Mouse (Mus musculus) lung, postnatal 14 days (tissue): ENCODE results near the gene Grrp1.
A peak's percentile ranks its signal among the peaks of the same experiment; 100 is the strongest.

Experiments
- DNase-seq: peaks from one replicate; pipeline ENCODE4 v3.0.0; 2021

Gene Grrp1

DNA sequence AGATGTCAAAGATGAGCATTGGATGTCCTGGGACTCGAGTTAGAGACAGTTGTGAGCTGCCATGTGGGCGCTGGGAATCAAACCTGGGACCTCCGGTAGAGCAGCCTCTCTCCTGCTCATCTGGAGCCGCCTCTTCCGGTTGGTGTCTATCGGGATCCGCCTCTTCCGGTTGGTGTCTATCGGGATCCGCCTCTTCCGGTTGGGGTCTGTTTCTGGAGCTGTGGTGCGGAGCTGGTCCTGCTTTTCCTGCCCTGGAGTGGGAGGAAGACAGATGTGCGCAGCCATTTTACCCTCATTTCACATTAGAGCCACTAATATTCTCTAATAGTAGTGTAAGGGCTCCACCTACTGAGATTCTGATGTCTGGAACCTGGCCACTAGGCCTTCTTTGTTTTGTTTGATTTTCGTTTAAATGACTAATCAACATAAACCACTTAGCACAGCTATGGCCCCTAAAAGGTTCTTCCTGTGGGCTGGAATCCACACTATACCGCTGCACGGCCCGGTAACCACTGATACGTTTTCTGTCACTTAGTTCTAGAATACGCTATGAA, 14.3 kb upstream of the Grrp1 start:
- DNase-seq = no peak

DNA sequence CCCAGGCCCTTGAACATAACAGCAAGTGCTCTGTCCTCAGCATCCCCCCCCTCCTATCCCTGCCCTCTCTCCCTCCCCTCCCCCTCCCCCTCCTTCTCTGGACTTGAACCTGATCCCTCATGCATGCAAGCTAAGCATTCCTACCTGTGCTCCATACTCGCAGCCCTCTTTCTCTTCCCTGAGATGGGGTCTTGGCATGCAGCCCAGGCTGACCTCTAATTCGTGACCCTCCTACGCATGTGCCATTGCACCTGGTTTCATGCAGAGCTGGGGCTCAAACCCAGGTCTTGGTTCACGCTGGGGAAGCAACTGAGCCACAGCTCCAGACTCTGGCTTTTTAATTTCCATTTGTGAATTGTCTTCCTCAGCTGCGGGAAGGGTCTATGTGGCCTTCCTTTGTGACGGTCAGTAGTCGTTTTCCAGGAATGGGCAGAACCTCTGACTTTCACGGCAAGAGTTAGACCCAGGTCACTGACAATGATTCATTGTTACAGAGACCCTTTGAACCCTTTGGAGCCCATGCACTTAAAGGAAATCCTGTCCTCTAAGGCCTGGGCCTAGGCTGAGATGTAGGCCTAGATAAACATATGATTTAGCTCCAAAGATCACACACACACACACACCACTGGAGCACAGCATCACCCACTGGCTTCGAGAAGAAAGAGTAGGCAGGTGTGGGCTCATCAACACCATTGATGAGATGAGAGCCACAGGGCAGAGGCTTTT, 12.1 kb upstream of the Grrp1 start:
- no peak for DNase-seq

DNA sequence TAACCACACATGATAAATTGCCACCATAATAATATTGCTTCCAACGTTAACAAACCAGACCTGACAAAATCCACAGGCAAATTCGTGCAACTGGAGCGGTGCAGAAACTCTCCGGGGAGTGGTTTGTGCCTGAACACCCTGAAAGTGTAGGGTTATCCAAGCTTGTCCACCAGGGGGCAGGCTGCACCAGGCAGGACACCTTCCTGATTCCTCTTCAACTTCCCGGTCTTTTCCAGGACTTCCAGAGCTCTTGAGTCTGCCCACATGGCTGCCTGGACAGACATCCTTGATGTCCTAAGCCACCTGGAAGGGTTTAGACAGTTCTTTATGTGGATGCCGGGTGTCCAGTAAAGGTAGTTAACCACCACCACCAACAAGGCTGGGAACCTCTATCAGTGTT, 9.3 kb upstream of the Grrp1 start:
- peak; percentile 83 for DNase-seq

DNA sequence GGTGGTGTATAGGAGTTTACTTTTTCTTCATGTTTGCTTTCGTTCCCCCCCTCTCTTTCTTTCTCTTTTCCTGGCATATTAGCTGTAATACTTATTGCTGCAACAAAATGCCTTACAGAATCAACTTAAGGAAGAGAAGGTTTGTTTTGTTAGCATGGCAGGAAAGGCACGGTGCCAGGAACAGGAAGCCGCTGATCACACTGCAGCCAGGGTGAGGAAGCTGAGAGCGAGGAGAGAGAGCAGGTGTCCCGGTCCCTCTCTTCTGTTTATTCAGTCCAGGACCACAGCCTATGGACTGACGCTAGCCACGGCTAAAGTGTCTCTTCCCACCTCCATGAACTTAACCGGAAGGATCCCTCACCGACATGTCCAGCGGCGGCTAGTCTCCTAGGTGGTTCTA, 4.4 kb upstream of the Grrp1 start:
- peak; percentile 56 for DNase-seq

DNA sequence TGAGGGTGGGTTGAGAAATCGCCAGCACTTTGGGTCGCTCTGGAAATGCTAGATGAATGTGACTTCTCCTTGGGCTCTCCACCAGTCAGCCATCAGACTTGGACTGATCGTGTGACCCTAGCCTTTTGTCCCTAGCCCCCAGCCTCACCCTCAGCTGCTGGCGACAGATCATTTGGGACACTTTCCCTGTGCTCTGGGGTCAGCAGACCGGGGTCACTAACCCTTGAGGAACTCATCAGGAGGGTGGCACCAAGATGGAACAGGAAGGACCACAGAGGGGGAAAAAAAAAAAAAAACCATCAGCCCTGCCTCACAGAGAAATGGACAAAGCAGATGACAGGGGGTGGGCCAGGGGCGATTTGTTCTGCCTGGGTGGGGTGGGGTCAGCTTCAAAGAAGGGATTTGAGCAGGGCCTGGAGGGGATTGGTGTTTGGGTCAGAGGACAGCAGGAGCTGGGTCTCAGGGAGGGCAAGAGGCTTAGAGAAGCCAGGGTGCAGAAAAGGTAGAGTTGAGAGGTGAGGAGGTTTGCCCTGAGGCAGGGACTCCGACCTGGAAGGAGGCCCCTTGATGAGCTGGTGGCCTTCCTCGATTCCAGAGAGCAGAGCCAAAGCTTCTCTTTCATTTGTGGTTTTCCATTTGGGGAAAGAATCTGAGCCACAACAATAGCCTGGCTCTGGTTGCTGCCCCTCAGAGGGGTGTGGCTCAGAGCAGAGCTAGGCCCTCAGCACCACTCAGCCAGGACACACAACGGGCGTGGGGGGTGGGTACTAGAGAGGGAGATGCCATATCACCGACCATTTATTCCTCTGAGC, 3.5 kb upstream of the Grrp1 start:
- DNase-seq = peak; percentile 11

DNA sequence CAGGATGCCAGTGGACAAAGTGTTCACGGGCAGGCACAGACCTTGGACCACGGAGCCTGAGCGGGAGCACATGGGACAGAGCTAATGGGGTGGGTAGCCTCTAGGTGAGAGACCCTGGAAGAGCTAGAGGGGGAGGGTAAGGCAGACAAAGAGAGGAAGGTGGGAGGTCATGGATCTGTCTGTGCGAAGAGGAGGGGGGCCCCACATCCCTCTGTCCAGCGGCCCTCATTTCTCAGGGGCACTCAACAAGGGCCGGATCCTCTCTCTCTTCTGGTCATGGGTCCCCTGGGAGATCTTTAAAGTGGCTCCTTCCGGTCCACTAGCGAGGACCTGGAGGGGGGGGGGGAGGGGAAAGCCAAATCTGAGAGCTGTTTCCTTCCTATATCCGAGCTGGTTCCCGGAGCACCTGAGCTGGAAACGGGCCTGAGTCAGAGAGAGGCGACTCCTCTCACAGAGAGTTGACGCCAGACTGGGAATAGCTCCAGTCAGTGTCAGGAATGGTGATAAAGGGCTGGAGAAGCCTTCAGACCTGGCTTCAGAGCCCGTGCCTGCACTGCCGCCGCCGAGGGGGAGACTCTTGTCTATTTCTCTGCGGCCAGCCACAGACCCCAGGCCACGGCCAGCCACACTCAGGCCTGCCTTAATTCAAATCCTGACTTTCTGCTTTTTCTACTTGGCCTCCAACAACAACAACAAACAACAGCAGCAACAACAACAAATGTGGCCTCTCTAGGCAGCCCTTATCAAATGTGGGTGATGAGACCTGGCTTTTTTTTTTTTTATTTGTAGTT, 2.7 kb upstream of the Grrp1 start:
- DNase-seq = no peak

DNA sequence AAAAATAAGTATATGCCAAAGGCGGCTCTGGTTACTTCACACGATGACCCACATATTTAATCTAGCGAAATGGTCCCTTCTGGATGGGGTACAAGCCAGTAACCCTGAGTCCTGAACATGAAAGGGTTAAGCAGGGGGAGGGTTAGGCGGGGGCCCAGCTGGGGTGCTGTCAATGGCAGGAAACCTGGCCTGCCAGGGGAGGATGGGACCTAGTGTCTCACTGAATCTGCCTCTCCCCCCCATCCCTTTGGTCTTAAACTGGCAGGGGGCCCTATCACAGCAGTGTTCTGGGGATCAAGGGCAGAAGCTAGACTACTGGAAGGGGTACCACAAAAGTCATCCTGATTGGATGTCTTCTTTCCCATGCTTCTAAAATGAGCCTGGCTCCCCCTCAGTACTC, 1.9 kb upstream of the Grrp1 start:
- DNase-seq = peak; percentile 15

DNA sequence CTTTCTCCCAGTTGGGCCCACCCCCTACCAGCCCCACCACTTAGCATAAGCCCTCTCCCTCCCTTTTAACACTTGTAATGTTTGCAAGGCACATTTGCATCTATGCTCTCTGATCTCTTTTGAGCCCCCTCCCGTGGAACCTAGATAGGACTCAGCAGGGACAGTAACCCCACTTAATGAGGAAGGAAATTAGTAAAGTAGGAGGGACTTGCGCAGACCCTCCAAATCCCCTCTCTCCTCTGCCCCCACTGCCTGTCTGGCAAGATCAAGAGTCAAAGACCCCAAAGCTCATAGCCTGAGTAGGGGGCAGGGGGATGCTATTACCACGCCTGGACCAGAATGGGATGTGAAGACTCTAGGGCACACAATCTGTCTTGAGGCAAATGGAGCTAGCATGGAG, 929 bp upstream of the Grrp1 start:
- no peak for DNase-seq

DNA sequence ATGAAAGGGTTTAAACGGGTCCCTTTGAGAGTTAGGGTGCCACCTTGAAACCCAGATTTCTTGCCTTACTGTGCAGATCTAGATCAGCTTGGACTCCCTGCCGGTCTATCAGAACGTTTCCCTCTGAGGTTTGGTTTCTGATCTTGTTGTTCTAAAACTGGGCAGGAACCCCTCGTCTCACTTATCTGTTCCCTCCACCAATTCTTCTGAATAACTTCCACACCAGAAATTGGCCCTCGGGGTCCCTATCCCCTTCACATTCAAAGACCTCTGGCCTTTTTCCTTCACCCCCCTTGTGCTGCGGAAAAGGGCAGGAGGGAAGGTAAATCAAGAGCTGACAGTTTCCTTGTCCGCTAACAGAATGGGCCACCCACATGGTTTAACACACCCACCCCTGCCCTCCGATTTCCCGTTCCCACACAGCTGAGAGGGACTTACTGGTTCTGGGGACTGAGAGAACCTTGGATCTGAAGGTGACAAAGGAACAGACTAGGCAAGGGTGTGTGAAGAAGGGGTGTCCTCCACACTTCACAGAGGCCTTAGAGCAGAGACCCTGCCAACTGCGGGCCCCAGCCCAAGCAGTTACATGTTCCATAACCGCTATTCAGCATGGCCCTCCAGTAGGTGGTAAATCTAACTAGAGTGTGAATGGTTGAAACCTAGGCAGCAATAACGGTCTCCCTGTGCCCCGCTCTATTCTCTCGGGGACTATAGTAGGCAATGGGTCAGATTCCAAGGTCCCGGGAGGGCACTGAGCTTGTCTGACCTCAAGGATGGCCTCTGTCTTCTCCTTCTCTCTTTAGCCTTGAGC, 790 bp downstream of the Grrp1 start:
- DNase-seq = no peak

DNA sequence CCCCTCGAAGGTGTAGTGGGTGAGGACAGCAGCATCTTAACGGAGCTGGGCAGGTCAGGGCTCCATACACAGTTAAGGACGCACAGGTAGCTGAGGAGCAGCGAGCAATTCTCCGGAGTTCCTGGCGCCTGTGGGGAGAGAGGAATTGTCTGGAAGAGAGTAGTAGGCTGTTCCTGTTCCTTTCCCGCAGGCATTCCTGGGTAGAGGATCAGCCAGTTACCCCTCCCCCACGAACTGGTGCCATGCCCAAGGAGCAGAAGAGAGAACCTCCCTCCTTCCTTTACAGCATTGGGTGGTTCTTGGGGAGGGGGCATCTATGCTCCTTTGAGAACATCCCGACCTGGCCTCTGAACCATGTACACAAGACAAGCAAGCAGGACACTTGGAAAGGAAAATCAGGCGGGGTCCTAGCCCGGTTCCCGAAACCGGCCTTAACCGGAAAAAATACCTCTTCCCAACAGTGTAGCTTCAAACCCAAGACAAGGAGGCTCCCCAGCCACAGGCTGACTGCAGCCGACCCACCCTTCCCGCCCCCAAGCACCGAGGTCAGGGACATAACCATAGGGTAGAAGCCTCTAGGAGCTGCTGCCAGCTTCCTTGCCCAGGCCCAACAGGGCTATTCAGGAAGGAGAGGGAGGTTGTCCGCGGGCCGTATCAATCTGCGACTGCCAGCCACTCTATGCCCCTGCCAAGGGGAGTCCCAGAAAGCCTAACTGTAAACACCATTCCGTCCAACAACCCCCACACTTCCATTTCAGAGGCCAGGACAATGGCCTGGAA, 1.6 kb downstream of the Grrp1 start:
- no peak for DNase-seq

DNA sequence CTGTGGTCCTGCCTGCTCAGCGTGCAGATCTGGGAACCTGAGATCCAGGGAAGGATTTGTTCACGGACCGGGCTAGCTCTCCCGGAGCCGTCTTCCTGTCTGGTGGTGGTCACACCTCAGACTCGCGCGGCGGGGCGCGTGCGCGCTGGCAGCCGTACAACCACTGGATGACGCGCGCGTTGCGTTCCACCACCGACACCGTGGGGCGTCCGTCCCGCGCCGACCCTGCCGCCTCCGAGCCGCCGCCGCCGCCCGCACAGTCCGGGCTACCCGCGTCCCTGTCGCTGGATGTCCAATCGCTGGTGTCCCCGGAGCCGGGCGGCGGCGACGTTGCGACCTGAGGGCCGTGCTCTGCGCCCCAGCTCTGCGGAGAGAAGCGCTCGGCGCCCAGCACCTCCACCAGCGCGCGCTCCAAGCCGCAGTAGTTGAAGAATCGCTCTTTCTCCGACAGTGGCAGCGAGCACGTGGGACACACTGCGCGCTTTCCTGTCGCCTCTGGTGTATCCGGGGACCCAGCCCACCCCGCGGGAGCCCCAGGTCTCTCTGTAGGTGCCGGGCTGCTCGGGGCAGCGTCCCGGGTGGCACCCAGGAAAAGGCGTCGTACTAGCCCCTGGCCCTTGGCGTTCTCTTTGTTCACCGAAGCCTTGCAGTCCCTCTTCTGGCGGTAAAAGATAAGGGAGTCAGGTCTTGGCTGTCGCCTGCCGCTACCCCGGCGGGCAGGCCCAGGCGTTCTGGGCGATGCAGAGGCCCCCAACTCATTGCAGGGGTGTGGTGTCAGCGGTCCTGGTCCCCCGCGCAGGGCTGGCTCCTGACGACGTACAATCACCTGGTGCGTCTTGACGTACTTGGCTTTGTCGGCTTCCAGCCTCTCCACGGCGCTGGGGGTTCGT, 2.4 kb downstream of the Grrp1 start:
- DNase-seq = no peak

DNA sequence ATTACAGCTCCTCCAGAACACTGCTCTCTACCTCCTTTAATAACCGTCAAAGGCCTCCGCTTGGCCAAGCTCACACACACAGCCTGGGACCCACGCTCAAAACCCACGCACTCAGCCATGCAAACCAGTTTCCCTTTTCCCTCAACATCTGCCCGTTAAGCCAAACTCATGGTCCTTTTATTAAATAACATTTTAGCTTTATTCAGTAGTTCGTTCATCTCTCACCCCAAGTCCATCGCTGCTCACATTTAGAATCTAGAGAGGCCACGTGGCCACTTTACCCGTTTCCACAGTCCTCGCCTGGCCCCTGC, 3.0 kb downstream of the Grrp1 start:
- no peak for DNase-seq

DNA sequence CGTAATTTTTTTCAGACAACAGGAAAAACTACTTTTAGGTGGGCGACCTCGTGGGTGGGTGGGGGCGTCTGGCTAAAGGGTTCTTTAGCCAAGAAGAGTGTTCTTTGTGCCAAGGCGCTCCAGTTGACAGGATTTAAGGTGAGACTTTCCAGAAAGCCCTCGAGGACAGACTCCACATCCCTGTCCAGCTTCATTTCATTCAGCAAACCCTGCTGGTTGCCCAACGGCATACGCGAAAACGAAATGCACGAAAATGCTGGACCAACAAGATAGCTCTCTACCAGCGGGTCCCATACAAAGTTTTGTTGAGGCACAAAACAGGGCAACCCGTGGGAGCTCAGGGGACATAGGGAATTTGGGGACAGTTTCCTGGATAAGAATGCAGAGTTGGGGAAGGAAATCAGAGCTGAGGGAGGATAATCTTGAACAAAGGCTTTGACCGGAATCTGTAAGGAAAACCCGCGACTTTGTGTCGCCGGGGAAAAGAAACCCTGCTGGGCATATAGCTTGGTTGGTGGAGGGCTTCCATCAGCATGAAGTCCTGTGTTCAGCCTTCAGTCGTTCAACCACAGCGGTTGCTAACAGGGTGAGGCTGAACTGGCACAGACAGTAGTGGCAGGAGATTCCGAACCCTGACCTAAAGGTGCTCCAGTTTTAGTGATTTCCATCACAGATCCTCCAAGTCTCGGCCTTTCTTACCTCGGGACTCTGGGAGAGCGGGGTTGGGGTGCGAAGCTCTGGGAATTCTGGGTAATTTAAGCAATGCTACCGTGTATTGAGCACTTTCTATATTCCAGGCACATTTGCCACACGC, 3.6 kb downstream of the Grrp1 start:
- DNase-seq = no peak

DNA sequence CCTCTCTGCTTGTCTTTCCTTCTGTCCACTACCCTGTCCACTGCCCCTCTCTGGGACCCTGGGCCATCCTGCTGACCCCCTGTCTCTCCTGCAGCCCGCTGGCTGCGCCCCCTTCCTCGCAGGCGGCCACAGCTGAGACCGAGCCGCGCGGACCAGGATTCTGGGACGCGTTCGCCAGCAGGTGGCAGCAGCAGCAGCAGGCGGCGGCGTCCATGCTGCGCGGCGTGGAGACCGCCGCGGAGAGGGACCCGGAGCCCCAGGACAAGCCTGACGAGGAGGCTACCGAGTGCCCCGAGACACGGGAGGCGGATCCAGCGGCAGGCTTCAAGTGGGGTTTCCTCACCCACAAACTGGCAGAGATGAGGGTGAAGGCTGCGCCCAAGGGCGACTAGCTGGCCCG, 4.3 kb downstream of the Grrp1 start:
- DNase-seq = peak; percentile 82

DNA sequence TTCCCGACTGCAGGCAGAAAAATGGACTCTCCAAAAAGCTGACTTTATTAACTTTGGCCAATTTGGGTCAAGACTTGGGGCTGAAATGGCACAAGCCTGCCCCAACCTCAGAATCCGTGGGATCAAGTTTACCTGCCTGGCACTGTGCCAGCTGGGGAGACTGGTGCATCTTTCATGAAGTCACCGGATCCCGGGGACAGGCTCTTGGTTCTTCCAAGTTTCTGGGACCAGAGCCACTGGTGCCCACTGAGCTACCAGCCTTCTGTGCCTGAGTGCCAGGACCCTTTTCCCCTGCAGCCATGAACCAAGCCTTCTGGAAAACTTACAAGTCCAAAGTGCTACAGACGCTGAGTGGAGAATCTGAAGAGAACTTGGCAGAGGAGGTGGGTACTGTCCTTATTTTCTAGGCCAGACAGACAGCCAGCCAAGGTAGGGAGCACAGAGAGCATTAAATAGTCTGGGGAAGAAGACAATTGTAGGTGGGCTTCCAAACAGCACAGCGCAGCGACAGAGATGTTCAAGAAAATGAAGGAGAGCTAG, 7.1 kb downstream of the Grrp1 start, which contains the start of gene Gm30191:
Gene Gm30191, plus strand, starts transcription at position 217 of the 540 bp plus-strand sequence.
- DNase-seq = no peak

DNA sequence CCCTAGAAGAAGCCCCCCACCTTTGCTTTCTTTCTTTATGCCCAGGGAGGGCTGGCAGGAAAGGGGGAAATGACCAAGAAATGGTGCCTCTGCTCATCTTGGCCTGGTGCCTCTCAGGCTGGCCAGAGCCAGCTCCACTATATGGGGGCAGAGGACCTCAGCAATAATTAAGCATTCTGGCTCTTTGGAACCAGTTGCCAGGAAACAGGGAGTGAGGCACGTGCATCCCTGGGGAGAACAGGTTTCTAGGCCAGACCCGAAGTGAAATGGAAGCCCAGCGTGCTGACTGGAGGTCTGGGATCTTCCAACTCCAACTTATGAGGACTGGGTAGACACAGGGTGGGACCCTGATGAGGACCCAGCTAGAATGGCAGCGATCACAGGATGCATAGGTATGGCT, 7.7 kb downstream of the Grrp1 start:
- no peak for DNase-seq

DNA sequence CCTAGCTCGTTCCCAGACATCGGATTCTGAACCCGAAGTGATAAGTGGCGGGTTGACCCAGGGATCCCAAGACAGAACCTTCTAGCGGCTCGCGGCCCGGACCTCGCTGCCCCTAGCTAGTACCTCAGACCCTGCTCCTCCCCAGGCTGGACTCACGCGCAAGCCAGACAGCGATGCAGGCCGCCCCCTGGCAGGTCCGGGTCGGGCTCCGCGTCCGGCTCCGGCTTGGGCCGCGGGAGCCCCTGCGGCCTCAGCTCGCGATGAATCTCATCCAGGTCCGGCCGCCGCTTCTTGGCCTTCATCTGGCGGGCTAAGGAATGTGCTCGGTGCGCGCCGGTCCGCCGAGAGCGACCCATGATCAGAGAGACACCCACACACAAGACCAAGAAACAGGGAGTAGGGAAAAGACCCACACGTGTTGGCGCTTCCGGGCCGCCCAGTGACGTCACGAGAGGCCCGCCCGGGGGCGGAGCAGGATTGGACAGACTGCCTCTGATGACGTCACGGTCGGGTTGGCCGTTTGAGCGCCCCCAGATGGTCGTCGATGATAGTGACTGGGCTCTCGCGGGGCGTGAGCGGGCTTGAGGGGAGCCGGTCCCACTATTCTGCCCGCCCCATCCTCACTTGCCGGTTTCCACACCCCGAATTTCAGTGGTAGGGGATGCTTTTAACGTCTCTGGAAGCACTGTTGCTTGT, 8.6 kb downstream of the Grrp1 start, which contains the start of gene Zfp593:
Gene Zfp593, minus strand, starts transcription at position 445 of the 696 bp plus-strand sequence.
- peak; percentile 98 for DNase-seq

DNA sequence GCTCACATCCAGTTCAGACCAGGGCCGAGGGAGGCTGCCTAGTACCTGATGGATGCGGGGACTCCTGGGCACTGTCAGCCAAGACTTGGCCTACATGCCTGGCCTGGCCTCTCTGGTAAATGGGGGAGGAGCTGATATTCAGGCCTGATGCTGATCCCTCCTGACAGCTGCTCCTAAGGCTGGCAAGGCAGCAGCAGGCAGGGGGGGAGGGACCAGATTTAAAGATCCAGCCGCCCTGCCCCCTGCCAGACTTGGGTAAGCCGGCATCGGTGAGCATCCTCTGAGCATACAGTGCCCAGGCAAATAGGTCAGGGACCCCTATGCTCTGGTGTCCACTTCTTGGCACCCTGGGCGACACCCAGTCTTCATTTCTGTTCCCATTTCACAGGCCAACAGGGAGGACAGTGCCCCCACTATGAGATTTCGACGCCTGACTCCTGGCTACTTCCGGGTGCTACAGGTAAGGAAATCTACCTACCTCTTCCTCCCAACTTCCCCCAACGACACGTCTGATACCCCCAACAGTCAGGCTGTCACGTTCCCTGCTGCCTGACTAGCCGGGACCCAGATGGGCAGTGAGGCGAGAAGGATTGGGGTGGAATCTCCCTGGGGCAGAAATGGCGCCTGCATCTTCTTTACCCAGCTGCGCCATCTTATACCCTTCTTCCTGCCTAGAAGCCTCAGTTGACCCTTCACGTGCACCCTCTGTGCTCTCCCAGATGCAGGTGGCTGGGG, 10.2 kb downstream of the Grrp1 start, which contains the start of gene E130218I03Rik:
Gene E130218I03Rik, plus strand, starts transcription at position 147 of the 735 bp plus-strand sequence.
- no peak for DNase-seq
